Mouse (Mus musculus) heart, embryonic 11.5 days (tissue): ENCODE measurements at regions not wholly inside any gene's neighbourhood (a gene's known extent, or its start where the extent isn't known, plus 50 kb on each side); places are given as distances from the start of the nearest gene placed in this dataset.

Source experiments
- ATAC-seq: fragments of 200-750 bp; cut with Nextera tagmentation; replicated peaks from 2 replicates; pipeline ENCODE4 v1.8.0; 2017; ENCODE audit warnings: moderate library complexity; ENCODE audit not compliant: insufficient number of reproducible peaks, low FRiP score, low TSS enrichment
- H3K27ac ChIP-seq: fragments of 300-500 bp; sonication (generic); 2 replicates; pipeline ENCODE4 v1.5.1; 2014; ENCODE audit warnings: mild to moderate bottlenecking, low read depth, low read length
- H3K27me3 ChIP-seq: fragments of 300-500 bp; sonication (generic); 2 replicates; pipeline ENCODE4 v1.6.1; 2014; ENCODE audit warnings: mild to moderate bottlenecking, low read length, mixed read lengths; ENCODE audit not compliant: control insufficient read depth, insufficient read depth
- H3K36me3 ChIP-seq: fragments of 300-500 bp; sonication (generic); 2 replicates; pipeline ENCODE4 v1.6.1; 2014; ENCODE audit warnings: mild to moderate bottlenecking, low read length, moderate library complexity, mixed read lengths; ENCODE audit not compliant: control insufficient read depth, insufficient read depth
- H3K4me1 ChIP-seq: fragments of 300-500 bp; sonication (generic); 2 replicates; pipeline ENCODE4 v1.6.1; 2014; ENCODE audit warnings: low read length; ENCODE audit not compliant: control insufficient read depth, insufficient read depth
- H3K4me2 ChIP-seq: fragments of 300-500 bp; sonication (generic); 2 replicates; pipeline ENCODE4 v1.6.1; 2014; ENCODE audit warnings: mild to moderate bottlenecking, moderate library complexity
- H3K4me3 ChIP-seq: fragments of 300-500 bp; sonication (generic); 2 replicates; pipeline ENCODE4 v1.5.1; 2014; ENCODE audit warnings: low read depth, low read length
- H3K9ac ChIP-seq: fragments of 300-500 bp; sonication (generic); 2 replicates; pipeline ENCODE4 v1.6.1; 2014; ENCODE audit warnings: mild to moderate bottlenecking, low read depth, low read length, moderate library complexity
- H3K9me3 ChIP-seq: fragments of 300-500 bp; sonication (generic); replicated peaks from 2 replicates; pipeline ENCODE4 v1.6.1; 2016; ENCODE audit warnings: low read length; ENCODE audit not compliant: control insufficient read depth
- WGBS: fragments of 180-500 bp; shearing (Covaris S2); extraction: QIAGEN DNeasy Blood & Tissue Kit; methylation state at CpG from one replicate; pipeline ENCODE4 v1.1.7; 2014; ENCODE audit not compliant: insufficient replicate concordance; 5-methylcytosine and 5-hydroxymethylcytosine counted together

GRCm38 (mm10) chr1:81794771-81795170 lies 438.1 kb upstream of the Gm9747 start:
- ATAC-seq = no peak
- no peaks in the 10 kb centered on the region for H3K36me3 ChIP-seq
- no peak overlapping the region for H3K4me2 ChIP-seq
- H3K27me3 ChIP-seq = no peaks in the 10 kb centered on the region
- no peak overlapping the region for H3K4me3 ChIP-seq
- 68% methylated on average over 2 of the region's 2 CpGs for WGBS
- H3K27ac ChIP-seq = no peak overlapping the region
- no peak overlapping the region for H3K9ac ChIP-seq
- no peaks in the 10 kb centered on the region; the same call in 1 of the 2 replicates for H3K4me1 ChIP-seq
- H3K9me3 ChIP-seq = no peaks in the 10 kb centered on the region

- Histone ChIP-seq H3K27me3 (no peaks in the 10 kb centered on the region), H3K4me3 (no peak overlapping the region), H3K4me1 (no peaks in the 10 kb centered on the region; the same call in 1 of the 2 replicates), H3K9ac (no peak overlapping the region), H3K27ac (no peak overlapping the region), H3K36me3 (no peaks in the 10 kb centered on the region), H3K4me2 (no peak overlapping the region), H3K9me3 (no peaks in the 10 kb centered on the region)
- no peak for ATAC-seq
- WGBS = 78% methylated on average over 1 of the region's 1 CpGs
These were observed 437.5 kb upstream of the Gm9747 start for GRCm38 (mm10) chr1:81795399-81795798.

- H3K9ac ChIP-seq = no peak overlapping the region
- H3K4me3 ChIP-seq = no peak overlapping the region
- no peaks in the 10 kb centered on the region for H3K27me3 ChIP-seq
- no peaks in the 10 kb centered on the region for H3K36me3 ChIP-seq
- no peak overlapping the region for H3K4me2 ChIP-seq
- H3K27ac ChIP-seq = no peak overlapping the region
- no peaks in the 10 kb centered on the region for H3K9me3 ChIP-seq
- ATAC-seq = no peak
- H3K4me1 ChIP-seq = no peaks in the 10 kb centered on the region
These were observed 421.3 kb upstream of the Gm9747 start for GRCm38 (mm10) chr1:81811591-81811990.

- no peak for ATAC-seq
- Histone ChIP-seq H3K9me3 (no peaks in the 10 kb centered on the region), H3K4me1 (no peaks in the 10 kb centered on the region)
These were observed 414.0 kb upstream of the Gm9747 start for GRCm38 (mm10) chr1:81818884-81819283.

GRCm38 (mm10) chr1:81841966-81842365 lies 390.9 kb upstream of the Gm9747 start:
- Histone ChIP-seq H3K4me3 (no peak overlapping the region), H3K4me2 (no peak overlapping the region), H3K36me3 (no peaks in the 10 kb centered on the region), H3K4me1 (no peaks in the 10 kb centered on the region), H3K9me3 (no peaks in the 10 kb centered on the region), H3K27me3 (no peaks in the 10 kb centered on the region), H3K27ac (no peak overlapping the region), H3K9ac (no peak overlapping the region)
- 72% methylated on average over 3 of the region's 3 CpGs for WGBS
- no peak for ATAC-seq

More at GRCm38 (mm10) chr1:81818884-81819283, 414.0 kb upstream of the Gm9747 start:
- no peaks in the 10 kb centered on the region for H3K27me3 ChIP-seq
- H3K27ac ChIP-seq = no peak overlapping the region
- H3K36me3 ChIP-seq = no peaks in the 10 kb centered on the region
- no peak overlapping the region for H3K4me2 ChIP-seq
- H3K9ac ChIP-seq = no peak overlapping the region
- H3K4me3 ChIP-seq = no peak overlapping the region

GRCm38 (mm10) chr1:81850462-81851144 lies 382.3 kb upstream of the Gm9747 start:
- Histone ChIP-seq H3K4me1 (no peaks in the 10 kb centered on the region), H3K9ac (no peak overlapping the region), H3K36me3 (no peaks in the 10 kb centered on the region), H3K27ac (no peak overlapping the region), H3K4me3 (no peak overlapping the region), H3K4me2 (no peak overlapping the region), H3K27me3 (no peaks in the 10 kb centered on the region), H3K9me3 (no peaks in the 10 kb centered on the region)
- no peak for ATAC-seq
- 87% methylated on average over 6 of the region's 6 CpGs for WGBS

- H3K27me3 ChIP-seq = no peaks in the 10 kb centered on the region
- 43% methylated on average over 2 of the region's 2 CpGs for WGBS
- ATAC-seq = no peak
- no peaks in the 10 kb centered on the region; the same call in 1 of the 2 replicates for H3K4me1 ChIP-seq
- H3K9me3 ChIP-seq = no peaks in the 10 kb centered on the region
- no peaks in the 10 kb centered on the region for H3K36me3 ChIP-seq
- H3K4me2 ChIP-seq = no peak overlapping the region
- no peak overlapping the region for H3K4me3 ChIP-seq
- H3K27ac ChIP-seq = no peak overlapping the region
- no peak overlapping the region for H3K9ac ChIP-seq
These were observed 373.4 kb upstream of the Gm9747 start for GRCm38 (mm10) chr1:81859464-81859863.

GRCm38 (mm10) chr1:81864571-81864970 lies 368.3 kb upstream of the Gm9747 start:
- Histone ChIP-seq H3K4me1 (no peaks in the 10 kb centered on the region), H3K4me2 (no peak overlapping the region), H3K27me3 (no peaks in the 10 kb centered on the region), H3K9me3 (no peaks in the 10 kb centered on the region), H3K9ac (no peak overlapping the region), H3K27ac (no peak overlapping the region), H3K36me3 (no peaks in the 10 kb centered on the region), H3K4me3 (no peak overlapping the region)
- ATAC-seq = no peak
- 83% methylated on average over 3 of the region's 3 CpGs for WGBS

GRCm38 (mm10) chr1:81886940-81887531 lies 345.9 kb upstream of the Gm9747 start:
- Histone ChIP-seq H3K27me3 (no peaks in the 10 kb centered on the region), H3K4me3 (no peak overlapping the region), H3K4me1 (no peaks in the 10 kb centered on the region), H3K36me3 (no peaks in the 10 kb centered on the region), H3K27ac (no peak overlapping the region), H3K4me2 (no peak overlapping the region), H3K9ac (no peak overlapping the region), H3K9me3 (no peaks in the 10 kb centered on the region)
- ATAC-seq = no peak
- WGBS = 60% methylated on average over 1 of the region's 1 CpGs
